Mouse (Mus musculus): Measurements from ENCODE around the gene Nup160.

DNA sequence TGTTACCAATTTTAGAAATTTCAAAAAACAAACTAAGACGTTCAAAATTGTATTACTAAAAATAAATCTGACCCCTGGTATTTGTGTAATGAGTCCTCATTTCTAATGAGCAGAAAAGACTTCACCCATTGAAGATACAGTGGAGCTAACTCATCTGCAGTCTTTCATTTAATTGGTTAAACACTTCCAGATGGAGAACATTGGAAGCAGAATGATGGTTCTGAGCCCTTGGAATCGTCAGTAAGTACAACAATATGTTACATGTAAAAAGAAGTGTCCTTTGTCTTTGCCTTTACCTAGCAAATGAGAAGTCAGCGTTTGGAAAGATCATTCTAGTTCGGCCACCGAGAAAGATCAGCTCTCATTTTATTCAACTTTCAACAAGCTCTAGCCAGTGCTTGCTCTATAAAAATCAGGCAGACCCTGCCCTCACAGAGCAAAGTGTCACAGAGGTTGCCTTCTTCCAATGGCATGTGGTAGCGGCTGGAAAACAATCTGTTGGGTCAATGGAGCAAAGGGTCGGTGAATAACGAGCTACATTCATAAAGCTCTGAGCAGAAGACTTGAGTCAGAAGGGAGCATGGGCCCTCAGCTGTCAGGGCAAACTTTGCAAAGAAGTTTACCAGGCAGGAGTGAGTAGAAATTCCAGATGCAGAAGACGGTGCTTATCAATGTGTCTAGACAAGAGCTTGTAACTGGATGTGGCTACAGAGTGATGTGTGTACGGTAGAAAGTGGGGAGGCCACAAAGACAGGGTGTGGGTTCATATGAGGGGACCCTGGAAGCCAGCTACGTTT, 10.2 kb upstream of the Nup160 start:
- no peak for TF ChIP-seq POLR2A (IDR thresholded peaks at IDR 0.05; ENCODE audit: borderline replicate concordance, extremely low read depth, low read depth, low read length)
- TF ChIP-seq CTCF (IDR thresholded peaks at IDR 0.05; ENCODE audit: insufficient read depth, low read length): no peak

Data from lung, adult 2 months (tissue).